Mouse (Mus musculus) midbrain, embryonic 13.5 days (tissue): ENCODE data around the gene Yeats4. TPM values are rescaled to one million over a fixed set of nuclear protein-coding genes. Genes with fewer than 3 reads are reported as not detected.
"Not testable (repeated sequence)": the region's sequence is repeated elsewhere in the genome, so short reads cannot be mapped to it uniquely, and the experiment has no call there.

Source experiments
- ATAC-seq: fragments of 200-750 bp; cut with Nextera tagmentation; 2 replicates; pipeline ENCODE4 v1.8.0; 2017; ENCODE audit warnings: mild to moderate bottlenecking, moderate TSS enrichment, moderate library complexity
- H3K27ac ChIP-seq: fragments of 300-500 bp; sonication (generic); 2 replicates; pipeline ENCODE4 v1.5.1; 2015; ENCODE audit warnings: inconsistent platforms, mild to moderate bottlenecking, moderate library complexity
- H3K27me3 ChIP-seq: fragments of 300-500 bp; sonication (generic); 2 replicates; pipeline ENCODE4 v1.6.1; 2015; ENCODE audit warnings: mild to moderate bottlenecking, inconsistent platforms
- H3K36me3 ChIP-seq: fragments of 300-500 bp; sonication (generic); 2 replicates; pipeline ENCODE4 v1.6.1; 2015; ENCODE audit warnings: mild to moderate bottlenecking, inconsistent platforms
- H3K4me1 ChIP-seq: fragments of 300-500 bp; sonication (generic); replicated peaks from 2 replicates; pipeline ENCODE4 v1.6.1; 2015; ENCODE audit warnings: inconsistent platforms
- H3K4me2 ChIP-seq: fragments of 300-500 bp; sonication (generic); replicated peaks from 2 replicates; pipeline ENCODE4 v1.6.1; 2015; ENCODE audit warnings: moderate library complexity, mild to moderate bottlenecking, inconsistent platforms
- H3K4me3 ChIP-seq: fragments of 300-500 bp; sonication (generic); replicated peaks from 2 replicates; pipeline ENCODE4 v1.5.1; 2015; ENCODE audit warnings: mild to moderate bottlenecking, inconsistent platforms
- H3K9ac ChIP-seq: fragments of 300-500 bp; sonication (generic); replicated peaks from 2 replicates; pipeline ENCODE4 v1.6.1; 2015; ENCODE audit warnings: mild to moderate bottlenecking, inconsistent platforms
- H3K9me3 ChIP-seq: fragments of 300-500 bp; sonication (generic); 2 replicates; pipeline ENCODE4 v1.6.1; 2016; ENCODE audit warnings: mild to moderate bottlenecking, inconsistent platforms
- WGBS: fragments of 180-500 bp; shearing (Covaris S2); methylation state at CpG from one replicate; pipeline ENCODE4 v1.1.7; 2015; 5-methylcytosine and 5-hydroxymethylcytosine counted together
- polyA plus RNA-seq: library from polyadenylated mRNA; unstranded; fragments of >200 nt; fragmentation: Nextera tagmentation; extraction: Ambion mirVana; gene quantifications from 2 replicates; pipeline ENCODE4 v1.2.1, GENCODE M21; 2015

Yeats4 gene
- polyA plus RNA-seq, 1 experiment from 2014 or later: 141 TPM

- H3K27ac ChIP-seq: no peak overlapping the region
- H3K9me3 ChIP-seq: no peaks in the 10 kb centered on the region
- no peak overlapping the region for H3K4me3 ChIP-seq
- 89% methylated on average over 20 of the region's 20 CpGs for WGBS
- no peak for ATAC-seq
- H3K9ac ChIP-seq: no peak overlapping the region
- H3K4me1 ChIP-seq: peaks cover 14% of the 10 kb centered on the region
- H3K4me2 ChIP-seq: no peak overlapping the region
- peaks cover 86% of the 10 kb centered on the region for H3K36me3 ChIP-seq
- no peaks in the 10 kb centered on the region for H3K27me3 ChIP-seq
Observed at GRCm38 (mm10) chr10:117217246-117217840, 7.0 kb downstream of the Yeats4 start.

- Histone ChIP-seq H3K4me1 (peaks cover 9% of the 10 kb centered on the region), H3K36me3 (peaks cover 83% of the 10 kb centered on the region), H3K4me2 (no peak overlapping the region), H3K9ac (no peak overlapping the region), H3K9me3 (no peaks in the 10 kb centered on the region), H3K27ac (no peak overlapping the region), H3K4me3 (no peak overlapping the region), H3K27me3 (no peaks in the 10 kb centered on the region)
- 68% methylated on average over 5 of the region's 5 CpGs for WGBS
- peak; percentile 44; the same call in 1 of the 2 replicates for ATAC-seq
Observed at GRCm38 (mm10) chr10:117216793-117217192, 7.5 kb downstream of the Yeats4 start.

- Histone ChIP-seq H3K9me3 (no peaks in the 10 kb centered on the region), H3K27ac (no peak overlapping the region), H3K4me3 (no peak overlapping the region), H3K27me3 (no peaks in the 10 kb centered on the region), H3K4me1 (peaks cover 2% of the 10 kb centered on the region; the same call in 1 of the 2 replicates), H3K9ac (no peak overlapping the region), H3K36me3 (peaks cover 80% of the 10 kb centered on the region), H3K4me2 (no peak overlapping the region)
- peak; percentile 49; the same call in 1 of the 2 replicates for ATAC-seq
- 97% methylated on average over 9 of the region's 9 CpGs for WGBS
Observed at GRCm38 (mm10) chr10:117216132-117216495, 8.2 kb downstream of the Yeats4 start.

GRCm38 (mm10) chr10:117215409-117216131, 8.7 kb downstream of the Yeats4 start:
- peaks cover 75% of the 10 kb centered on the region for H3K36me3 ChIP-seq
- no peak overlapping the region for H3K27ac ChIP-seq
- no peak for ATAC-seq
- H3K9me3 ChIP-seq: no peaks in the 10 kb centered on the region
- no peaks in the 10 kb centered on the region for H3K4me1 ChIP-seq
- no peak overlapping the region for H3K9ac ChIP-seq
- no peaks in the 10 kb centered on the region for H3K27me3 ChIP-seq
- 95% methylated on average over 25 of the region's 25 CpGs for WGBS
- H3K4me3 ChIP-seq: no peak overlapping the region
- no peak overlapping the region for H3K4me2 ChIP-seq

GRCm38 (mm10) chr10:117211023-117211422, 13.3 kb downstream of the Yeats4 start:
- no peak overlapping the region for H3K4me2 ChIP-seq
- WGBS: 93% methylated on average over 6 of the region's 6 CpGs

GRCm38 (mm10) chr10:117209469-117209938, 14.8 kb downstream of the Yeats4 start:
- Histone ChIP-seq H3K9me3 (no peaks in the 10 kb centered on the region), H3K4me3 (peak overlapping the region; percentile 22), H3K4me1 (no peaks in the 10 kb centered on the region), H3K9ac (no peak overlapping the region), H3K27me3 (no peaks in the 10 kb centered on the region), H3K36me3 (peaks cover 18% of the 10 kb centered on the region), H3K4me2 (peak overlapping the region; percentile 45), H3K27ac (no peak overlapping the region)
- WGBS: 13% methylated on average over 11 of the region's 11 CpGs
- peak; percentile 80 for ATAC-seq

More at GRCm38 (mm10) chr10:117211023-117211422, 13.3 kb downstream of the Yeats4 start:
- H3K9ac ChIP-seq: no peak overlapping the region
- no peak overlapping the region for H3K4me3 ChIP-seq
- H3K9me3 ChIP-seq: no peaks in the 10 kb centered on the region
- H3K36me3 ChIP-seq: peaks cover 33% of the 10 kb centered on the region
- no peak for ATAC-seq
- no peaks in the 10 kb centered on the region for H3K27me3 ChIP-seq
- H3K27ac ChIP-seq: no peak overlapping the region
- H3K4me1 ChIP-seq: no peaks in the 10 kb centered on the region

- H3K27me3 ChIP-seq, H3K4me3 ChIP-seq, H3K9me3 ChIP-seq, H3K4me2 ChIP-seq, H3K4me1 ChIP-seq, H3K9ac ChIP-seq, H3K27ac ChIP-seq, ATAC-seq: not testable (repeated sequence)
- 92% methylated on average over 6 of the region's 6 CpGs for WGBS
- peaks cover 14% of the 10 kb centered on the region for H3K36me3 ChIP-seq
Observed at GRCm38 (mm10) chr10:117208787-117209186, 15.5 kb downstream of the Yeats4 start.

GRCm38 (mm10) chr10:117208221-117208620, 16.1 kb downstream of the Yeats4 start:
- Histone ChIP-seq H3K4me3 (no peak overlapping the region), H3K9ac (no peak overlapping the region), H3K4me1 (no peaks in the 10 kb centered on the region), H3K27ac (no peak overlapping the region), H3K9me3 (no peaks in the 10 kb centered on the region), H3K27me3 (no peaks in the 10 kb centered on the region), H3K4me2 (no peak overlapping the region), H3K36me3 (peaks cover 12% of the 10 kb centered on the region)
- no peak for ATAC-seq
- WGBS: 83% methylated on average over 15 of the region's 15 CpGs

GRCm38 (mm10) chr10:117206070-117206469, 18.2 kb downstream of the Yeats4 start:
- 97% methylated on average over 3 of the region's 3 CpGs for WGBS
- H3K36me3 ChIP-seq: no peaks in the 10 kb centered on the region
- no peaks in the 10 kb centered on the region for H3K9me3 ChIP-seq

GRCm38 (mm10) chr10:117203558-117203981, 20.7 kb downstream of the Yeats4 start:
- Histone ChIP-seq H3K4me1 (peaks cover 13% of the 10 kb centered on the region), H3K27ac (no peak overlapping the region)

More at GRCm38 (mm10) chr10:117206070-117206469, 18.2 kb downstream of the Yeats4 start:
- H3K27me3 ChIP-seq: no peaks in the 10 kb centered on the region
- no peak for ATAC-seq
- H3K27ac ChIP-seq: no peak overlapping the region
- H3K9ac ChIP-seq: no peak overlapping the region
- no peaks in the 10 kb centered on the region for H3K4me1 ChIP-seq
- H3K4me2 ChIP-seq: no peak overlapping the region
- H3K4me3 ChIP-seq: no peak overlapping the region

GRCm38 (mm10) chr10:117202981-117203557, 21.2 kb downstream of the Yeats4 start:
- Histone ChIP-seq H3K9ac (no peak overlapping the region), H3K4me1 (peaks cover 13% of the 10 kb centered on the region), H3K4me3 (no peak overlapping the region), H3K27me3 (no peaks in the 10 kb centered on the region), H3K27ac (no peak overlapping the region), H3K4me2 (no peak overlapping the region), H3K36me3 (no peaks in the 10 kb centered on the region), H3K9me3 (no peaks in the 10 kb centered on the region)
- 84% methylated on average over 17 of the region's 17 CpGs for WGBS
- ATAC-seq: no peak

More at GRCm38 (mm10) chr10:117203558-117203981, 20.7 kb downstream of the Yeats4 start:
- H3K4me2 ChIP-seq: no peak overlapping the region
- no peak overlapping the region for H3K9ac ChIP-seq
- H3K9me3 ChIP-seq: no peaks in the 10 kb centered on the region
- 85% methylated on average over 2 of the region's 2 CpGs for WGBS
- H3K36me3 ChIP-seq: no peaks in the 10 kb centered on the region
- no peak overlapping the region for H3K4me3 ChIP-seq
- no peaks in the 10 kb centered on the region for H3K27me3 ChIP-seq
- no peak for ATAC-seq

GRCm38 (mm10) chr10:117199701-117200100, 24.6 kb downstream of the Yeats4 start:
- H3K4me2 ChIP-seq: no peak overlapping the region
- H3K27ac ChIP-seq: no peak overlapping the region
- ATAC-seq: no peak
- no peak overlapping the region for H3K4me3 ChIP-seq
- WGBS: 11% methylated on average over 3 of the region's 3 CpGs
- H3K9ac ChIP-seq: no peak overlapping the region
- H3K9me3 ChIP-seq: no peaks in the 10 kb centered on the region
- H3K4me1 ChIP-seq: peaks cover 13% of the 10 kb centered on the region
- H3K27me3 ChIP-seq: no peaks in the 10 kb centered on the region
- no peaks in the 10 kb centered on the region for H3K36me3 ChIP-seq
